8 mouse cellular contexts compared by ENCODE assay signal in the genomic region with DNA sequence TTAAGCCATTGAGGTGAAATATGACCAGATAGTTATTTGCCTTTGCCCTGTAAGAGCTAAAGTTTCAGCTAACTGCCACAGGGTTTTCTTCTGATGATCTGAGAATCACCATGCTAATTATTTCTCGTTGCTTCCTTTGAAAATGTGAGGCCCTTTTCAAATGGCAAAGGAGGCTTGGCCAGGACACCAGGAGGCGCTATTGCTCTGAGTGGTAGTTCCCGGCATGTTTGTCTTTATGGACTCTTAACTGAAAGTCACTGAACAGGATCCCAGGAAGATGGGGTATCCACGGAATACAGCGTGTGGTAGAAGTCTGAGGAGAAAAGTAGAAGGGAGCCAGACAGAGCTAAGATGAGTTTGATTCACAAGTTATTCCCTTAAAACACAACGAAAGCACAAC.
DNase-seq lines count a peak whose midpoint lies in the region; ATAC-seq lines count a peak whose summit lies in the region.

No protein-coding gene starts in this region.

- no peak overlapping the region for H3K9ac ChIP-seq in forebrain, embryonic 13.5 days
- no peak overlapping the region for H3K9ac ChIP-seq in stomach, embryonic 16.5 days (ENCODE audit: low read length)

- H3K4me3 ChIP-seq in forebrain, embryonic 10.5 days, result no peak overlapping the region
- no peak overlapping the region for H3K4me3 ChIP-seq in forebrain, embryonic 13.5 days
- H3K4me3 ChIP-seq in stomach, embryonic 16.5 days (replicated peaks; ENCODE audit: low read length), result no peak overlapping the region

- H3K27me3 ChIP-seq in forebrain, embryonic 10.5 days (ENCODE audit: poor library complexity, severe bottlenecking), result peaks cover 40% of the 10 kb centered on the region
- H3K27me3 ChIP-seq in forebrain, embryonic 13.5 days, result 0 out of 2 replicates have a peak, but pooled peaks cover 3% of the 10 kb centered on the region
- no peaks in the 10 kb centered on the region for H3K27me3 ChIP-seq in stomach, embryonic 16.5 days (ENCODE audit: control insufficient read depth, insufficient read depth, low read length)

- H3K36me3 ChIP-seq in forebrain, embryonic 10.5 days (replicated peaks), result no peaks in the 10 kb centered on the region
- H3K36me3 ChIP-seq in forebrain, embryonic 13.5 days (ENCODE audit: poor library complexity, severe bottlenecking), result no peaks in the 10 kb centered on the region
- no peaks in the 10 kb centered on the region for H3K36me3 ChIP-seq in stomach, embryonic 16.5 days (ENCODE audit: control insufficient read depth, insufficient read depth, low read length)

- DNase-seq in forebrain, embryonic 10.5 days (ENCODE audit: extremely low spot score, low spot score), result peak; percentile 79
- peak; percentile 66 for DNase-seq in R1 (ENCODE audit: low read depth, low spot score)
- DNase-seq in cerebellum, postnatal 25 days, result peak; percentile 78 to 89
- peak; percentile 22 to 59 for DNase-seq in left cerebral cortex, adult 8-10 months (ENCODE audit: low spot score in 2 of 2)
- peak; percentile 64 for DNase-seq in naive thymus-derived CD4-positive, alpha-beta T cell, adult 2 months (ENCODE audit: low read depth)

- no peak overlapping the region for H3K27ac ChIP-seq in forebrain, embryonic 10.5 days
- no peak overlapping the region for H3K27ac ChIP-seq in forebrain, embryonic 13.5 days
- H3K27ac ChIP-seq in stomach, embryonic 16.5 days (ENCODE audit: low read length), result no peak overlapping the region

- H3K4me2 ChIP-seq in forebrain, embryonic 13.5 days, result no peak overlapping the region
- peak overlapping the region; percentile 28; the same call in 1 of the 2 replicates for H3K4me2 ChIP-seq in stomach, embryonic 16.5 days (ENCODE audit: low read depth, low read length)

- ATAC-seq in forebrain, embryonic 13.5 days, result no peak
- peak; percentile 67 for ATAC-seq in granulocyte monocyte progenitor cell, adult 5-6 weeks (replicated peaks; ENCODE audit: poor library complexity, severe bottlenecking)
- no peak for ATAC-seq in stomach, embryonic 16.5 days (ENCODE audit: insufficient read depth, low FRiP score)

- H3K4me1 ChIP-seq in forebrain, embryonic 10.5 days, result peaks cover 7% of the 10 kb centered on the region
- H3K4me1 ChIP-seq in forebrain, embryonic 13.5 days, result no peaks in the 10 kb centered on the region
- no peaks in the 10 kb centered on the region; the same call in 1 of the 2 replicates for H3K4me1 ChIP-seq in stomach, embryonic 16.5 days (ENCODE audit: control insufficient read depth, insufficient read depth, low read length)

- WGBS in forebrain, embryonic 10.5 days, result 28% methylated on average over 6 of the region's 6 CpGs
- WGBS in forebrain, embryonic 13.5 days, result 20% methylated on average over 6 of the region's 6 CpGs
- WGBS in stomach, embryonic 16.5 days, result 16% methylated on average over 6 of the region's 6 CpGs

- H3K9me3 ChIP-seq in forebrain, embryonic 10.5 days, result no peaks in the 10 kb centered on the region
- H3K9me3 ChIP-seq in forebrain, embryonic 13.5 days (replicated peaks), result no peaks in the 10 kb centered on the region
- no peaks in the 10 kb centered on the region for H3K9me3 ChIP-seq in stomach, embryonic 16.5 days (replicated peaks; ENCODE audit: control insufficient read depth, low read length)
